Mouse (Mus musculus) MEL (cell line): ENCODE data around the gene Traf2. TPM values are rescaled to one million over a fixed set of nuclear protein-coding genes. Genes with fewer than 3 reads are reported as not detected.

Experiments used
- DNase-seq: peaks from one replicate; pipeline ENCODE4 v3.0.0; 2011; ENCODE audit warnings: low read depth, low spot score
- H3K27ac ChIP-seq: 2 replicates; pipeline ENCODE4 v1.5.1; 2012; ENCODE audit warnings: low read depth, mild to moderate bottlenecking, control low read depth, low read length, moderate library complexity; ENCODE audit not compliant: control insufficient read depth
- H3K27me3 ChIP-seq, 2 experiments: fragments of 150-350 bp in 1 of 2; sonication (generic) in 1 of 2; 2 replicates each; pipeline ENCODE4 v1.6.1; 2012; ENCODE audit warnings: low read length in 2 of 2, mild to moderate bottlenecking in 2 of 2, improper control_type of control experiment in 1 of 2, moderate library complexity in 1 of 2; ENCODE audit not compliant: insufficient read depth in 2 of 2, control insufficient read depth in 1 of 2
- H3K36me3 ChIP-seq, 2 experiments: 2 replicates each; pipeline ENCODE4 v1.6.1; 2012 to 2014; ENCODE audit warnings: low read length in 2 of 2, improper control_type of control experiment in 1 of 2, inconsistent platforms in 1 of 2, mild to moderate bottlenecking in 1 of 2; ENCODE audit not compliant: insufficient read depth in 2 of 2, control insufficient read depth in 1 of 2
- H3K4me1 ChIP-seq, 2 experiments: fragments of 150-350 bp in 1 of 2; sonication (generic) in 1 of 2; 2 replicates each; pipeline ENCODE4 v1.6.1; 2012; ENCODE audit warnings: low read length in 2 of 2, improper control_type of control experiment in 1 of 2, mild to moderate bottlenecking in 1 of 2; ENCODE audit not compliant: insufficient read depth in 2 of 2, control insufficient read depth in 1 of 2
- H3K4me3 ChIP-seq, 2 experiments: fragments of 150-350 bp in 1 of 2; sonication (generic) in 1 of 2; 2 replicates each; pipeline ENCODE4 v1.5.1; 2012; ENCODE audit warnings: low read depth in 2 of 2, low read length in 2 of 2, mild to moderate bottlenecking in 2 of 2, moderate library complexity in 2 of 2, control low read depth in 1 of 2, improper control_type of control experiment in 1 of 2; ENCODE audit not compliant: control insufficient read depth in 1 of 2, insufficient read depth in 1 of 2
- H3K79me2 ChIP-seq: 2 replicates; pipeline ENCODE4 v1.6.1; 2012; ENCODE audit warnings: mild to moderate bottlenecking, low read length, moderate library complexity; ENCODE audit not compliant: control insufficient read depth, poor library complexity, insufficient read depth
- H3K9ac ChIP-seq: 2 replicates; pipeline ENCODE4 v1.6.1; 2012; ENCODE audit warnings: low read depth, mild to moderate bottlenecking, control low read depth, low read length, moderate library complexity; ENCODE audit not compliant: control insufficient read depth, poor library complexity, severe bottlenecking
- H3K9me3 ChIP-seq: fragments of 150-350 bp; sonication (generic); replicated peaks from 2 replicates; pipeline ENCODE4 v1.6.1; 2012; ENCODE audit warnings: mild to moderate bottlenecking, low read length, improper control_type of control experiment, moderate library complexity; ENCODE audit not compliant: insufficient read depth
- BHLHE40 ChIP-seq: IDR thresholded peaks from 2 replicates; pipeline ENCODE4 v1.6.1; 2012; ENCODE audit warnings: low read depth, mild to moderate bottlenecking, inconsistent platforms, low read length, improper control_type of control experiment, borderline replicate concordance
- E2F4 ChIP-seq: IDR thresholded peaks from 2 replicates; pipeline ENCODE4 v1.6.1; 2011; ENCODE audit warnings: low read depth, low read length, improper control_type of control experiment, borderline replicate concordance
- ETS1 ChIP-seq: IDR thresholded peaks from 2 replicates; pipeline ENCODE4 v1.6.1; 2012; ENCODE audit warnings: low read depth, mild to moderate bottlenecking, inconsistent platforms, low read length, improper control_type of control experiment, moderate library complexity
- GABPA ChIP-seq: IDR thresholded peaks from 2 replicates; pipeline ENCODE4 v1.6.1; 2012; ENCODE audit warnings: low read depth, mild to moderate bottlenecking, inconsistent platforms, low read length, improper control_type of control experiment, moderate library complexity
- HCFC1 ChIP-seq: IDR thresholded peaks from 2 replicates; pipeline ENCODE4 v1.6.1; 2012; ENCODE audit warnings: low read depth, mild to moderate bottlenecking, inconsistent platforms, low read length, improper control_type of control experiment, moderate library complexity
- JUND ChIP-seq: IDR thresholded peaks from 2 replicates; pipeline ENCODE4 v1.6.1; 2011; ENCODE audit warnings: low read depth, mild to moderate bottlenecking, improper control_type of control experiment, low read length
- MAZ ChIP-seq: IDR thresholded peaks from 2 replicates; pipeline ENCODE4 v1.6.1; 2012; ENCODE audit warnings: low read depth, mild to moderate bottlenecking, inconsistent platforms, low read length, improper control_type of control experiment
- MYB ChIP-seq: IDR thresholded peaks from 2 replicates; pipeline ENCODE4 v1.6.1; 2011; ENCODE audit warnings: mild to moderate bottlenecking, low read depth, low read length, improper control_type of control experiment
- POLR2AphosphoS2 ChIP-seq: IDR thresholded peaks from 2 replicates; pipeline ENCODE4 v1.6.1; 2011; ENCODE audit warnings: low read length, improper control_type of control experiment
- POLR2AphosphoS5 ChIP-seq: IDR thresholded peaks from 2 replicates; pipeline ENCODE4 v1.6.1; 2012; ENCODE audit warnings: low read depth, borderline replicate concordance, mild to moderate bottlenecking, inconsistent platforms, low read length, moderate library complexity, mixed read lengths
- SIN3A ChIP-seq: IDR thresholded peaks from 2 replicates; pipeline ENCODE4 v1.6.1; 2012; ENCODE audit warnings: low read length, improper control_type of control experiment, inconsistent platforms
- SMC3 ChIP-seq: IDR thresholded peaks from 2 replicates; pipeline ENCODE4 v1.6.1; 2011; ENCODE audit warnings: low read depth, low read length, improper control_type of control experiment
- TAL1 ChIP-seq: IDR thresholded peaks from 2 replicates; pipeline ENCODE4 v1.6.1; 2012; ENCODE audit warnings: mild to moderate bottlenecking, inconsistent platforms, low read length, moderate library complexity, mixed read lengths
- TBP ChIP-seq: IDR thresholded peaks from 2 replicates; pipeline ENCODE4 v1.8.0; 2011; ENCODE audit warnings: low read depth, low read length, improper control_type of control experiment
- UBTF ChIP-seq: IDR thresholded peaks from 2 replicates; pipeline ENCODE4 v1.6.1; 2012; ENCODE audit warnings: low read depth, mild to moderate bottlenecking, inconsistent platforms, low read length, improper control_type of control experiment, moderate library complexity, borderline replicate concordance; ENCODE audit not compliant: insufficient read depth
- ZKSCAN1 ChIP-seq: IDR thresholded peaks from 2 replicates; pipeline ENCODE4 v1.6.1; 2012; ENCODE audit warnings: low read depth, mild to moderate bottlenecking, inconsistent platforms, low read length, improper control_type of control experiment, moderate library complexity
- polyA plus RNA-seq, 2 experiments: library from polyadenylated mRNA; stranded (reverse) in 1 of 2; unstranded in 1 of 2; fragments of >175 nt in 1 of 2; fragments of >200 nt in 1 of 2; gene quantifications; 2 replicates each; pipeline versions ENCODE4 v1.2.1 to v1.2.4; 2012; ENCODE audit warnings: low replicate concordance in 2 of 2, low read depth in 1 of 2; ENCODE audit not compliant: insufficient read length in 2 of 2, insufficient read depth in 1 of 2, missing spikeins in 1 of 2
- total RNA-seq: library from RNA; depleted of rRNA; stranded (reverse); fragments of 300-350 nt; gene quantifications from 2 replicates; pipeline ENCODE4 v1.2.3, GENCODE M21; 2012

Traf2 gene
- total and polyA plus RNA-seq, 3 experiments: 19.9 to 28.3 TPM; not detected in 1

DNA sequence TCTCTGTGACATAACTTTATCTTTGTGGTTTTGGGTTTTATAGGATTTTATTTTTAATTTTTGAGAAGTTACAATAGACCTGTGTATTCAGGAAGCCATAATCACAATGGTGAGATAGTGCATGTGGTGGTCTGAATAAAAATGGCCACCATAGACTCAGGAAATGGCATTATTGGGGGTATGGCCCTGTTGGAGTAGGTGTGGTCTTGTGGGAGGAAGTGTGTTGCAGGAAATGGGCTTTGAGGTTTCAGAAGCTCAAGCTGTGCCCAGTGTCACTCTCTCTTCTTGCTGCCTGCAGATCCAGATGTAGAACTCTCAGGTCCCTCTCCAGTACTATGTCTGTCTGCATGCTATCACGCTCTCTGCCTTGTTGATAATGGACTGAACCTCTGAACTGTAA lies 66.2 kb downstream of the Traf2 start:
- DNase-seq: peak; percentile 27
- Histone ChIP-seq H3K36me3 (no peaks in the 10 kb centered on the region), H3K4me3 (no peak overlapping the region), H3K9ac (no peak overlapping the region), H3K4me1 (no peaks in the 10 kb centered on the region), H3K27ac (no peak overlapping the region), H3K9me3 (no peaks in the 10 kb centered on the region), H3K79me2 (no peaks in the 10 kb centered on the region), H3K27me3 (no peaks in the 10 kb centered on the region; a peak in 1 of 4 replicates)
- no peak for TF ChIP-seq ZKSCAN1
- TF ChIP-seq ETS1: no peak
- no peak for TF ChIP-seq TBP
- TF ChIP-seq GABPA: no peak
- no peak for TF ChIP-seq UBTF

- no peaks in the 10 kb centered on the region for H3K9me3 ChIP-seq
- H3K27me3 ChIP-seq: no peaks in the 10 kb centered on the region
- DNase-seq: no peak
- H3K9ac ChIP-seq: no peak overlapping the region
- no peak overlapping the region for H3K4me3 ChIP-seq
- H3K4me1 ChIP-seq: no peaks in the 10 kb centered on the region
- no peaks in the 10 kb centered on the region for H3K79me2 ChIP-seq
- TF ChIP-seq SIN3A (no peak), MYB (no peak), POLR2AphosphoS5 (no peak), BHLHE40 (no peak), TAL1 (no peak), JUND (no peak), POLR2AphosphoS2 (no peak), MAZ (no peak), SMC3 (no peak), HCFC1 (no peak), E2F4 (no peak)
- no peak overlapping the region for H3K27ac ChIP-seq
- H3K36me3 ChIP-seq: no peaks in the 10 kb centered on the region
Observed at GRCm38 (mm10) chr2:25479551-25480311, 67.0 kb downstream of the Traf2 start.
